ENCODE assay signal across 34 mouse cellular contexts in the genomic region with DNA sequence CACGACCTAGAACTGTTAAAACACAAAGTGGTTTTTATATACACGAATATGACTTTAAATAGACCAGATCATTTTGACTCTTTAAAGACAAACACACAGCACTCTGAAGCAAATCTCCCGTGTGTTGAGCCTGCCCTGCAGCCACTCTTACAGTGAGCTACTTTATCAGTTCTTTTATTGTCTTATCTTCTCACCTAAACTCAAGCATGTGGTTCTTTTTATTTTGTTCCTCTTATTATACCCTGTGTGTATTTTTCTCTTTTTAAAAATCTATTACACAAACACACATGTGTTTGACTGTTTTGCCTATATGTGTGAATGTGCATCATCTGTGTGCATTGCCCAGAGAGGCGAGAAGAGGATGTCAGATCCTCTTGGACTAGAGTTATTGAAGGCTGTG.
"Had no signal": no experiment of that assay in that cellular context is flagged by ENCODE, and none has a peak within 500 bp of the region (broad histone marks: within the 10 kb centered on the region; RNA-seq: fewer than 3 reads in every experiment).

No protein-coding gene starts in this region.

- H3K27ac ChIP-seq: heart, embryonic 13.5 days; heart, embryonic 15.5 days; hindbrain, embryonic 10.5 days; hindbrain, embryonic 12.5 days; hindbrain, embryonic 13.5 days; hindbrain, embryonic 14.5 days; hindbrain, embryonic 15.5 days; hindbrain, postnatal 0 days; intestine, embryonic 15.5 days; kidney, embryonic 15.5 days; kidney, postnatal 0 days; layer of hippocampus, adult 2 months; left cerebral cortex, adult 2 months had no signal

- ATAC-seq: hindbrain, embryonic 16.5 days; hindbrain, postnatal 0 days; inflammation-experienced regulatory T-cells, adult 6 months; intestine, embryonic 15.5 days; intestine, embryonic 16.5 days; intestine, postnatal 0 days had no signal

- H3K27me3 ChIP-seq: heart, embryonic 12.5 days; heart, embryonic 13.5 days; heart, embryonic 15.5 days; hindbrain, embryonic 12.5 days; hindbrain, embryonic 13.5 days; hindbrain, embryonic 15.5 days; intestine, embryonic 15.5 days; kidney, embryonic 15.5 days had no signal

- H3K9ac ChIP-seq: heart, embryonic 12.5 days; heart, embryonic 13.5 days; heart, embryonic 15.5 days; hindbrain, embryonic 12.5 days; hindbrain, embryonic 13.5 days; hindbrain, embryonic 14.5 days; hindbrain, embryonic 15.5 days; intestine, embryonic 15.5 days; kidney, embryonic 15.5 days had no signal

- H3K36me3 ChIP-seq: heart, embryonic 13.5 days; heart, embryonic 15.5 days; hindbrain, embryonic 10.5 days; hindbrain, embryonic 12.5 days; hindbrain, embryonic 13.5 days; hindbrain, embryonic 15.5 days; intestine, embryonic 15.5 days; kidney, embryonic 15.5 days had no signal

- H3K4me1 ChIP-seq: hindbrain, embryonic 12.5 days had no signal

- H3K4me3 ChIP-seq: heart, embryonic 12.5 days; heart, embryonic 13.5 days; heart, embryonic 15.5 days; hindbrain, embryonic 10.5 days; hindbrain, embryonic 12.5 days; hindbrain, embryonic 13.5 days; hindbrain, embryonic 15.5 days; intestine, embryonic 15.5 days; kidney, embryonic 15.5 days; layer of hippocampus, adult 2 months; left cerebral cortex, adult 2 months had no signal

- DNase-seq: heart, postnatal 10 days; heart, postnatal 14 days; heart, postnatal 36 days; heart, postnatal 4 days; kidney, adult 11 months; kidney, adult 18-20 months; kidney, adult 2 months; kidney, adult 8-10 months; kidney, adult 9 months; kidney, postnatal 10 days; kidney, postnatal 14 days; kidney, postnatal 25 days; kidney, postnatal 36 days; kidney, postnatal 4 days; layer of hippocampus, adult 9-11 months; layer of hippocampus, postnatal 36 days had no signal

- H3K9me3 ChIP-seq: heart, embryonic 12.5 days; heart, embryonic 13.5 days; heart, embryonic 15.5 days; hindbrain, embryonic 10.5 days; hindbrain, embryonic 12.5 days; hindbrain, embryonic 13.5 days; hindbrain, embryonic 15.5 days; intestine, embryonic 15.5 days; kidney, embryonic 15.5 days had no signal
